Mouse (Mus musculus) spleen, postnatal 14 days (tissue): ENCODE data around the gene Foxp1.

ENCODE experiments used
- DNase-seq, 2 experiments: peaks; one replicate each; pipeline ENCODE4 v3.0.0; 2021 to 2022; ENCODE audit warnings: low spot score in 2 of 2

Gene Foxp1

GRCm38 (mm10) chr6:99053998-99054397 is 468.5 kb downstream of the Foxp1 start:
- peak; percentile 24 to 28 for DNase-seq

GRCm38 (mm10) chr6:99053111-99053510 is 469.4 kb downstream of the Foxp1 start:
- peak in 1 of 2 experiments; percentile 17 for DNase-seq

- no peak for DNase-seq
These were observed 470.8 kb downstream of the Foxp1 start for GRCm38 (mm10) chr6:99051724-99052123.

GRCm38 (mm10) chr6:99050288-99051006 is 472.1 kb downstream of the Foxp1 start:
- no peak for DNase-seq

- no peak for DNase-seq
These were observed 475.2 kb downstream of the Foxp1 start for GRCm38 (mm10) chr6:99047322-99047721.

- no peak for DNase-seq
These were observed 476.4 kb downstream of the Foxp1 start for GRCm38 (mm10) chr6:99045845-99046788.

GRCm38 (mm10) chr6:99043932-99044664 is 478.4 kb downstream of the Foxp1 start:
- DNase-seq: no peak

- no peak for DNase-seq
These were observed 479.3 kb downstream of the Foxp1 start for GRCm38 (mm10) chr6:99043226-99043625.

GRCm38 (mm10) chr6:99042175-99042954 is 480.2 kb downstream of the Foxp1 start:
- no peak for DNase-seq

GRCm38 (mm10) chr6:99038977-99039376 is 483.5 kb downstream of the Foxp1 start:
- no peak for DNase-seq

- DNase-seq: no peak
These were observed 486.8 kb downstream of the Foxp1 start for GRCm38 (mm10) chr6:99035459-99036375.

GRCm38 (mm10) chr6:99033062-99033461 is 489.5 kb downstream of the Foxp1 start:
- no peak for DNase-seq

GRCm38 (mm10) chr6:99031321-99031903 is 491.1 kb downstream of the Foxp1 start:
- DNase-seq: no peak

GRCm38 (mm10) chr6:99030251-99030650 is 492.3 kb downstream of the Foxp1 start:
- no peak for DNase-seq

GRCm38 (mm10) chr6:99029438-99029837 is 493.1 kb downstream of the Foxp1 start:
- DNase-seq: no peak

- no peak for DNase-seq
These were observed 493.6 kb downstream of the Foxp1 start for GRCm38 (mm10) chr6:99028989-99029305.

- DNase-seq: peak; percentile 16 to 33
These were observed 494.1 kb downstream of the Foxp1 start for GRCm38 (mm10) chr6:99028161-99028988.

- peak in 1 of 2 experiments; percentile 17 for DNase-seq
These were observed 494.9 kb downstream of the Foxp1 start for GRCm38 (mm10) chr6:99027542-99028160.
